In genomic region chr1:113992488-113992887, GRCm38 (mm10) we compare ENCODE assay signal across 24 mouse cellular contexts.
DNase-seq lines count a peak whose midpoint lies in the region; ATAC-seq and TF ChIP-seq lines count a peak whose summit lies in the region.
"Had no signal": no experiment of that assay in that cellular context is flagged by ENCODE, and none has a peak within 500 bp of the region (broad histone marks: within the 10 kb centered on the region; RNA-seq: fewer than 3 reads in every experiment).

No protein-coding gene starts in this region.

- H3K9me3 ChIP-seq in forebrain, postnatal 0 days (ENCODE audit: low read length): no peaks in the 10 kb centered on the region
- no peaks in the 10 kb centered on the region for H3K9me3 ChIP-seq in forebrain, embryonic 16.5 days (ENCODE audit: control insufficient read depth, low read length)
- H3K9me3 ChIP-seq: embryonic facial prominence, embryonic 12.5 days; forebrain, embryonic 15.5 days; heart, embryonic 15.5 days; hindbrain, embryonic 10.5 days had no signal

- 81% methylated on average over 2 of the region's 2 CpGs for WGBS in forebrain, postnatal 0 days
- WGBS in forebrain, embryonic 16.5 days: 89% methylated on average over 2 of the region's 2 CpGs

- DNase-seq in forebrain, postnatal 0 days: no peak
- peak; percentile 2 to 5 for DNase-seq in layer of hippocampus, postnatal 14 days (ENCODE audit: low spot score in 2 of 2)
- DNase-seq in layer of hippocampus, postnatal 25 days (ENCODE audit: extremely low spot score in 1 of 2, low spot score in 1 of 2): no peak
- DNase-seq in right cerebral cortex, adult 18-20 months: peak; percentile 9
- DNase-seq in right cerebral cortex, postnatal 4 days: no peak
- peak; percentile 0 to 1 for DNase-seq in right cerebral cortex, postnatal 36 days (ENCODE audit: low spot score in 2 of 2)
- no peak for DNase-seq in lung, postnatal 36 days
- DNase-seq: adrenal gland, adult 8-10 months; B cell, adult 2 months; cerebellum, adult 11-12 months; cerebellum, adult 9-10 months; cerebellum, postnatal 25 days; gastrocnemius, postnatal 14 days; heart, adult 2 months; heart, postnatal 14 days had no signal

- H3K9ac ChIP-seq in forebrain, postnatal 0 days: no peak overlapping the region
- no peak overlapping the region for H3K9ac ChIP-seq in forebrain, embryonic 16.5 days (replicated peaks; ENCODE audit: low read depth, low read length)
- H3K9ac ChIP-seq: embryonic facial prominence, embryonic 12.5 days; forebrain, embryonic 15.5 days; heart, embryonic 15.5 days; hindbrain, embryonic 14.5 days had no signal

- no peak overlapping the region for H3K4me2 ChIP-seq in forebrain, postnatal 0 days (ENCODE audit: low read depth)
- H3K4me2 ChIP-seq in forebrain, embryonic 16.5 days (ENCODE audit: low read length): no peak overlapping the region
- H3K4me2 ChIP-seq: embryonic facial prominence, embryonic 12.5 days; forebrain, embryonic 15.5 days; heart, embryonic 11.5 days; heart, embryonic 15.5 days; hindbrain, embryonic 14.5 days had no signal

- peak; percentile 32; the same call in 1 of the 2 replicates for ATAC-seq in forebrain, postnatal 0 days
- ATAC-seq in forebrain, embryonic 16.5 days: no peak
- ATAC-seq: CD4-positive, CD25-positive, alpha-beta regulatory T cell, adult 4 months; forebrain, embryonic 15.5 days had no signal

- no peak overlapping the region for H3K4me3 ChIP-seq in forebrain, postnatal 0 days (ENCODE audit: low read depth, low read length)
- H3K4me3 ChIP-seq in forebrain, embryonic 16.5 days (replicated peaks; ENCODE audit: low read length): no peak overlapping the region
- H3K4me3 ChIP-seq: embryonic facial prominence, embryonic 12.5 days; forebrain, embryonic 15.5 days; heart, adult 2 months; heart, embryonic 15.5 days; hindbrain, embryonic 10.5 days had no signal

- no peaks in the 10 kb centered on the region for H3K27me3 ChIP-seq in forebrain, postnatal 0 days (ENCODE audit: insufficient read depth, low read length)
- no peaks in the 10 kb centered on the region for H3K27me3 ChIP-seq in forebrain, embryonic 16.5 days (replicated peaks; ENCODE audit: control insufficient read depth, insufficient read depth, low read length)
- H3K27me3 ChIP-seq: embryonic facial prominence, embryonic 12.5 days; forebrain, embryonic 15.5 days; heart, embryonic 15.5 days had no signal

- TF ChIP-seq CTCF in forebrain, postnatal 0 days (IDR thresholded peaks at IDR 0.05; ENCODE audit: low read depth): no peak

- H3K4me1 ChIP-seq in forebrain, postnatal 0 days (ENCODE audit: insufficient read depth): no peaks in the 10 kb centered on the region
- no peaks in the 10 kb centered on the region for H3K4me1 ChIP-seq in forebrain, embryonic 16.5 days (replicated peaks; ENCODE audit: control insufficient read depth, insufficient read depth, low read length)
- H3K4me1 ChIP-seq: embryonic facial prominence, embryonic 12.5 days; forebrain, embryonic 15.5 days; heart, embryonic 15.5 days; hindbrain, embryonic 10.5 days had no signal

- H3K27ac ChIP-seq in forebrain, postnatal 0 days (ENCODE audit: low read depth, low read length): no peak overlapping the region
- no peak overlapping the region for H3K27ac ChIP-seq in forebrain, embryonic 16.5 days (ENCODE audit: low read length)
- H3K27ac ChIP-seq: embryonic facial prominence, embryonic 12.5 days; forebrain, embryonic 15.5 days; heart, adult 2 months; heart, embryonic 15.5 days; hindbrain, embryonic 10.5 days; hindbrain, embryonic 14.5 days had no signal

- no peaks in the 10 kb centered on the region for H3K36me3 ChIP-seq in forebrain, postnatal 0 days (ENCODE audit: insufficient read depth)
- H3K36me3 ChIP-seq in forebrain, embryonic 16.5 days (ENCODE audit: control insufficient read depth, insufficient read depth): no peaks in the 10 kb centered on the region
- H3K36me3 ChIP-seq: embryonic facial prominence, embryonic 12.5 days; forebrain, embryonic 15.5 days; G1E; heart, embryonic 15.5 days; hindbrain, embryonic 10.5 days had no signal

Comparison
In these comparisons a context has a peak if more than half of its experiments do, and no peak if none do; other contexts are left out.
1. DNase-seq: peak in layer of hippocampus, postnatal 14 days (2 of 2), right cerebral cortex, adult 18-20 months (single experiment) and right cerebral cortex, postnatal 36 days (2 of 2); none in forebrain, postnatal 0 days (single experiment), layer of hippocampus, postnatal 25 days (0 of 2), right cerebral cortex, postnatal 4 days (single experiment) and lung, postnatal 36 days (single experiment).